Mouse (Mus musculus) liver, embryonic 14.5 days (tissue): Measurements from ENCODE around the gene Fndc1.

Experiments used
- CTCF ChIP-seq: IDR thresholded peaks from 2 replicates; pipeline ENCODE4 v1.5.1; 2016; ENCODE audit warnings: antibody characterized with exemption, low read depth, control low read depth
- EP300 ChIP-seq: IDR thresholded peaks from 2 replicates; pipeline ENCODE4 v1.6.1; 2016; ENCODE audit warnings: antibody characterized with exemption, low read depth

- TF ChIP-seq CTCF (no peak), EP300 (no peak)
Observed at GRCm38 (mm10) chr17:7871800-7872199, 44.7 kb upstream of the Fndc1 start.
